Mouse (Mus musculus) embryonic facial prominence, embryonic 11.5 days (tissue): ENCODE results near the gene Pot1a. TPM values are rescaled to one million over a fixed set of nuclear protein-coding genes. Genes with fewer than 3 reads are reported as not detected.
A peak's percentile ranks its signal among the peaks of the same experiment; 100 is the strongest.

Experiments used
- ATAC-seq: fragments of 200-750 bp; cut with Nextera tagmentation; replicated peaks from 2 replicates; pipeline ENCODE4 v1.8.0; 2017; ENCODE audit warnings: low read depth; ENCODE audit not compliant: insufficient number of reproducible peaks, low FRiP score, low TSS enrichment
- DNase-seq: peaks from one replicate; pipeline ENCODE4 v3.0.0-alpha.2; 2015; ENCODE audit warnings: low spot score
- H3K27ac ChIP-seq: fragments of 300-500 bp; sonication (generic); replicated peaks from 2 replicates; pipeline ENCODE4 v1.5.1; 2014; ENCODE audit warnings: mild to moderate bottlenecking, low read depth, low read length, control low read depth
- H3K27me3 ChIP-seq: fragments of 300-500 bp; sonication (generic); 2 replicates; pipeline ENCODE4 v1.6.1; 2014; ENCODE audit warnings: mild to moderate bottlenecking, low read length, moderate library complexity, mixed read lengths; ENCODE audit not compliant: control insufficient read depth, insufficient read depth
- H3K36me3 ChIP-seq: fragments of 300-500 bp; sonication (generic); replicated peaks from 2 replicates; pipeline ENCODE4 v1.6.1; 2014; ENCODE audit warnings: low read depth, mild to moderate bottlenecking, low read length, moderate library complexity, mixed read lengths; ENCODE audit not compliant: control insufficient read depth, insufficient read depth
- H3K4me1 ChIP-seq: fragments of 300-500 bp; sonication (generic); 2 replicates; pipeline ENCODE4 v1.6.1; 2014; ENCODE audit warnings: low read length, mixed read lengths; ENCODE audit not compliant: control insufficient read depth, insufficient read depth
- H3K4me2 ChIP-seq: fragments of 300-500 bp; sonication (generic); 2 replicates; pipeline ENCODE4 v1.6.1; 2014; ENCODE audit warnings: low read depth, mild to moderate bottlenecking, control low read depth, low read length, moderate library complexity
- H3K4me3 ChIP-seq: fragments of 300-500 bp; sonication (generic); 2 replicates; pipeline ENCODE4 v1.5.1; 2014; ENCODE audit warnings: low read depth, low read length, control low read depth
- H3K9ac ChIP-seq: fragments of 300-500 bp; sonication (generic); replicated peaks from 2 replicates; pipeline ENCODE4 v1.6.1; 2014; ENCODE audit warnings: mild to moderate bottlenecking, control low read depth, low read length
- H3K9me3 ChIP-seq: fragments of 300-500 bp; sonication (generic); replicated peaks from 2 replicates; pipeline ENCODE4 v1.6.1; 2016; ENCODE audit warnings: mild to moderate bottlenecking, low read length, inconsistent platforms, mixed read lengths; ENCODE audit not compliant: control insufficient read depth
- WGBS: fragments of 180-500 bp; shearing (Covaris S2); extraction: QIAGEN DNeasy Blood & Tissue Kit; methylation state at CpG from one replicate; pipeline ENCODE4 v1.1.7; 2014; 5-methylcytosine and 5-hydroxymethylcytosine counted together
- polyA plus RNA-seq: library from polyadenylated mRNA; unstranded; fragments of >200 nt; fragmentation: Nextera tagmentation; extraction: Ambion mirVana; gene quantifications from 2 replicates; pipeline ENCODE4 v1.2.1, GENCODE M21; 2014

Gene Pot1a
- polyA plus RNA-seq, 1 experiment from 2014 or later: 52.4 TPM

DNA sequence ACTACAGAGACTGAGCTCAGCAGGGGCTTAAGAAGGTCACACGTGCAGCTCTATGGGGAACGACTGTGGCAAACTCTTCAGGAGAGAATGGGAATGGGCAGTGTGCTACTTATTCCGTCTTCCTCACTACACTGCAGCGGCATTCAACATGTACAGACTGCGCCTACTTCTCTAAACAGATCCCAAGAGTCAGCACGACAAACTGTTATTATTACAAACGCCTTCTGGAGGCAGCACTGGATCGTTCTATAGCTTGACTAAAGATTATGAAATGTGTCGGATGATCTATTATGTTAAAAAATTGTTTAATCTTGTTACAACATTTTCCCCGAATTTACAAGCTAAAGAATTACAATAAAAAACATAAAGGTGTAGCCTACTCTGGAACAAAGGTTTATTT, 42.8 kb downstream of the Pot1a start:
- Histone ChIP-seq H3K4me2 (no peak overlapping the region), H3K4me1 (no peaks in the 10 kb centered on the region), H3K36me3 (no peaks in the 10 kb centered on the region), H3K27me3 (no peaks in the 10 kb centered on the region), H3K9ac (no peak overlapping the region), H3K9me3 (no peaks in the 10 kb centered on the region), H3K27ac (no peak overlapping the region), H3K4me3 (no peak overlapping the region)
- ATAC-seq (no peak), DNase-seq (no peak)
- 86% methylated on average over 10 of the region's 10 CpGs for WGBS

DNA sequence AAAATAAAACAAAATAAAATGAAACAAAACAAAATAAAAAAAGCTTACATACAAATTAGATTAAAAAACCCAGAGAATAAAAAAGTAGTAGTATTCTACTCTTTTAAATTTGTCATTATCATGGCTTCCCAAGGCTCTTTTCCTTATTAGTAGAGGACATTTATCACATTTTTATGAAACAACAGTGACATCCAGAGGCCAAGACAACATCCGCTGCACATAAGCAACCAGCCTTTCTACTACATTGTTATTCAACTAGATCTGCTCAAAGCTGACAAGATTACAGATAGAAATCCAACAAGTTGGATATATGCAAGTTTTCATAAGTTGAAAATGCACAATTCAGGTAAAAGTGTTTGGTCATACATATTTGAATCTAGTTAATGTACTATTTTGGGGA, 56.4 kb downstream of the Pot1a start:
- 91% methylated on average over 1 of the region's 1 CpGs for WGBS
- Histone ChIP-seq H3K36me3 (no peaks in the 10 kb centered on the region; the same call in 1 of the 2 replicates), H3K4me1 (no peaks in the 10 kb centered on the region), H3K27ac (no peak overlapping the region), H3K27me3 (no peaks in the 10 kb centered on the region), H3K9me3 (no peaks in the 10 kb centered on the region), H3K9ac (no peak overlapping the region), H3K4me2 (no peak overlapping the region), H3K4me3 (no peak overlapping the region)
- ATAC-seq: no peak
- DNase-seq: no peak

DNA sequence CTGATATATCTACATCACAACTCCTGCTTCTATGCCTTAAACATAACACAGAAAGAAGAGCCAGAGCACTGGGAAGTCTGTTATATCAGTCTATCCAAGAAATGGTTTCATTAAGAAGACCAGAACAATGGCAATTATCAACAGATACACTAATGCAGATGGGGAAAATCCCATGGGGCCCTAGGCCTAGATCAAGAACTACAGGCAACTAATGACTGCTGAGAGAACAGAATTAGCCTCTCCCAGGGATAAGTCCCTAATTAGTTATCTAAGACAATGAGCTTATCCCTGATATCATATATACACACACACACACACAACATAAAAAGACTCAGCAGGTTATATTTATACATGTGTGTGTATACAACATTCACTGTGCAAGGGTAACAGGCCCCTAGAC, 72.5 kb downstream of the Pot1a start:
- no peak overlapping the region for H3K4me2 ChIP-seq
- no peaks in the 10 kb centered on the region for H3K4me1 ChIP-seq
- H3K4me3 ChIP-seq: no peak overlapping the region
- DNase-seq: no peak
- ATAC-seq: no peak
- no peak overlapping the region for H3K9ac ChIP-seq
- no peak overlapping the region for H3K27ac ChIP-seq
- H3K9me3 ChIP-seq: no peaks in the 10 kb centered on the region
- H3K27me3 ChIP-seq: no peaks in the 10 kb centered on the region
- H3K36me3 ChIP-seq: no peaks in the 10 kb centered on the region

DNA sequence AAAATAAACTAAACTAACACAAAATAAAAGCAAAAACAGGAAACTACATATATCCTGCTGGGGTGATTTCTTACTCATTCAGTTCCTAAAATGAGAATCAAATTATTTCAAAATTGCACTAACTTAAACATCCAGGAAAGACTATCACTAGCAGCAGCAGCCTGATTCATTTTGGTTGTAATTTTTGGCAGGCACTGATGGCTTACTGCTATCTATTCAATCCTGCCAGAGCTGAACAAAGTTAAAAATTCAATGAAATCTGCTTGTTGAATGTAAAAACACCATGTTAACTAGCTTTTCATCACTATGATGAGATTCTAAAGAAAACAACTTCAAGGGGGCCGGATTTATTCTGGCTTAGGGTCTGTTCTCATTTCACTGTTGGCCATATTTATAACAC, 82.5 kb downstream of the Pot1a start:
- no peak for ATAC-seq
- H3K27ac ChIP-seq: no peak overlapping the region
- no peak for DNase-seq
- no peak overlapping the region for H3K4me3 ChIP-seq
- no peaks in the 10 kb centered on the region for H3K9me3 ChIP-seq
- 82% methylated on average over 1 of the region's 1 CpGs for WGBS
- H3K4me1 ChIP-seq: no peaks in the 10 kb centered on the region
- no peak overlapping the region for H3K4me2 ChIP-seq
- H3K36me3 ChIP-seq: no peaks in the 10 kb centered on the region
- no peak overlapping the region for H3K9ac ChIP-seq
- no peaks in the 10 kb centered on the region for H3K27me3 ChIP-seq

DNA sequence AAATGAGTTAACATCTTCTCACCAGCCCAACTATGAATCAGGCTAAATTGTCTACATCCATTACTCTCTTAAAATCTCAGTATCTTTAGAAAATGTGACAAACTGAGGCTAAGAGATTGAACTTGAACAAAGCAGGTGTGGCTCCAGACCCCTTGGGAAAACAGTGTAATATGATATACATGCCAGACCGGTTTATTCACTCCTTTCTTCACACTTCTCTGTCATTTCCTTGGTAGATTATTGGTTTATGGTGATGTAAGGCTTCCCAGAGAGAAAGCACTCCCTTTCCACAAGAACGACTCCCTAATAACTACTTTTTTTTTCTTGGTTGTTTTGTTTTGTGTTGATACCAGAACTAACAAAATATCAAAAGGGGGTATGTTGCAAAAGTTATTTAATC, 98.4 kb downstream of the Pot1a start:
- H3K27ac ChIP-seq: no peak overlapping the region
- H3K36me3 ChIP-seq: no peaks in the 10 kb centered on the region
- H3K9ac ChIP-seq: no peak overlapping the region
- no peaks in the 10 kb centered on the region for H3K27me3 ChIP-seq
- no peak overlapping the region for H3K4me2 ChIP-seq
- peak; percentile 30 for DNase-seq
- no peaks in the 10 kb centered on the region for H3K9me3 ChIP-seq
- WGBS: 35% methylated on average over 2 of the region's 2 CpGs
- no peak for ATAC-seq
- H3K4me3 ChIP-seq: no peak overlapping the region
- H3K4me1 ChIP-seq: no peaks in the 10 kb centered on the region

DNA sequence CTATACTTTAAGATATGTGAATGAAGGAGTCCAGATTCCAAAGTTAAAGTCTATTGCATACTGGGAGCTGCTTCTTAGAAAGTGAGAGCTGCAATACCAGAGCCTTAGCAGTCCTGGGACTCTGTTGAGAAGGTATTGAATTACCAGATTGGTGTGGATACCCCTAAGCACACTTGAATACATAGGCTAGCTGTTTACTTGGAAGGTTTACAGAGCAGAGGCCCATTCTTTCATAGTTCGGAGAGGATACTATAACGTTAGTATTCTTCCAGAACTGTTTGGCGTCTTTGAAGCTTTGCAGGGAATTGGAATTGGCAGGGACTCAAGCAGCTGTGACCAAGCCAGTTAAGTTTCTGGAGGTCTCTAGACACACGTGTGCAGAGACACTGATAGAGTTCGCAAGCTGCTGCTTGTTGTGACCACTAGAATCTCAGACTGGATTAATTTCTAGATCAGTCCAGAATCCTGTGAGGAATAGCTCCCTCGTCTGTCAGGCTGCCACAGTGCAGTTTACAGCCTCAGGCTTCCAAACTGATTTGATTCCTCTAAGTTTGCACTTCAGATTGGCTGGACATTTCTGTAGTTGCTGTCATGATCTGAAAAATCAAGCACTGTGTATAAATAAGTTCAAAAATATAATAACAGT, 99.7 kb downstream of the Pot1a start:
- ATAC-seq: no peak
- WGBS: 52% methylated on average over 6 of the region's 6 CpGs
- H3K9ac ChIP-seq: no peak overlapping the region
- no peaks in the 10 kb centered on the region for H3K36me3 ChIP-seq
- no peak overlapping the region for H3K4me3 ChIP-seq
- peak; percentile 67 for DNase-seq
- no peaks in the 10 kb centered on the region for H3K9me3 ChIP-seq
- H3K27me3 ChIP-seq: no peaks in the 10 kb centered on the region
- no peaks in the 10 kb centered on the region for H3K4me1 ChIP-seq
- no peak overlapping the region for H3K27ac ChIP-seq
- no peak overlapping the region for H3K4me2 ChIP-seq

DNA sequence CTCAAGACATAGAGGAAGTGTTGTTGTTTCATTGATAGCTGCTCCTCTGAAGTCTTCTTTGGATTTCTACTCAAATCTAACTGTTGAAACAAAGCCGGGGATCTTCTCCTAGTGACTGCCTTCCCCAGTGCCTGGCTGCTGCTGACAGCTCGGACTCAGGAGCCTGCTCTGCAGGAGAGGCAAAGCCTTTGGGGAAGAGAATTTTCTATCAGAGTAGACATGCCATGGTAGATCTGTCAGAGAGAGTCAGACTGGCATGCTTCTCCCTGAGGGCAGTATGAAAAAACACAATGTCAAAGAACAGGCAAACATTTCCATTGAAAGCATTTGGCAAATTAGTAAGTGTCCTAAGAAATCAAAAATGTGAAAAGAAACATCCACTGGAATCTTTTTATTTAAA, 109.1 kb downstream of the Pot1a start:
- ATAC-seq (no peak), DNase-seq (no peak)
- Histone ChIP-seq H3K27me3 (no peaks in the 10 kb centered on the region), H3K4me2 (no peak overlapping the region), H3K27ac (no peak overlapping the region), H3K4me3 (no peak overlapping the region), H3K36me3 (no peaks in the 10 kb centered on the region), H3K4me1 (no peaks in the 10 kb centered on the region), H3K9me3 (no peaks in the 10 kb centered on the region), H3K9ac (no peak overlapping the region)
- WGBS: 34% methylated on average over 2 of the region's 2 CpGs
